Comparison of ENCODE assay signal across 14 mouse cellular contexts in the genomic region with DNA sequence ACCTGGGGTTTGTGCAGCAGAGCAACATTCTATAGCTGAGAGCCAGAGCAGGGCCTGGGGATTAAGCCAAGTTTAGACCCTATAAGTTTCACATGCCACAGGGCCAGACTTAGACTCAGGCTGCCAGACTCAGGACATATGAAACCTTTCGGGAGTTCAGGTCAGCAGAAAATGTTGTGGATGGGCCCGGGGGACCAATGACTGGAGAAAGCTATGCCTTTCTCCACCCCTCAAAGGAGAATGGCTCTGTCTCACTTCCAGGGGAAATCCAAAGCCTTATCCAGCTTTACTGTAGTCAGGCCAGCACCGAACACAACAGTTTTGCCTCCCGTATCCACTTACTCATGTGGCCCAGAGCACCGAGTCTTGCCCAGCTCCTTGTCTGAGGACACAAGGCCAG. TPM values are rescaled to one million over a fixed set of nuclear protein-coding genes. Genes with fewer than 3 reads are reported as not detected.
A peak's percentile ranks its signal among the peaks of the same experiment; 100 is the strongest.
DNase-seq lines count a peak whose midpoint lies in the region; ATAC-seq and TF ChIP-seq lines count a peak whose summit lies in the region.
"Had no signal": no experiment of that assay in that cellular context is flagged by ENCODE, and none has a peak within 500 bp of the region (broad histone marks: within the 10 kb centered on the region; RNA-seq: fewer than 3 reads in every experiment).

No protein-coding gene starts in this region.

- H3K27me3 ChIP-seq in heart, embryonic 10.5 days (ENCODE audit: insufficient read depth, poor library complexity, severe bottlenecking) = no peaks in the 10 kb centered on the region
- no peaks in the 10 kb centered on the region for H3K27me3 ChIP-seq in heart, embryonic 11.5 days (ENCODE audit: control insufficient read depth, insufficient read depth, low read length)
- H3K27me3 ChIP-seq in spleen, adult 2 months (ENCODE audit: control insufficient read depth, insufficient read depth, low read length) = no peaks in the 10 kb centered on the region
- no peaks in the 10 kb centered on the region for H3K27me3 ChIP-seq in heart, embryonic 14.5 days (ENCODE audit: control insufficient read depth, insufficient read depth, low read length)
- H3K27me3 ChIP-seq in stomach, postnatal 0 days (ENCODE audit: control insufficient read depth, insufficient read depth, low read length) = no peaks in the 10 kb centered on the region
- H3K27me3 ChIP-seq: hindbrain, embryonic 13.5 days had no signal

- H3K4me2 ChIP-seq in heart, embryonic 11.5 days = no peak overlapping the region
- H3K4me2 ChIP-seq in heart, embryonic 14.5 days (ENCODE audit: low read length) = no peak overlapping the region
- H3K4me2 ChIP-seq in stomach, postnatal 0 days (replicated peaks; ENCODE audit: low read depth) = no peak overlapping the region
- H3K4me2 ChIP-seq: hindbrain, embryonic 13.5 days had no signal

- H3K9ac ChIP-seq in heart, embryonic 11.5 days (ENCODE audit: low read depth, low read length) = no peak overlapping the region
- H3K9ac ChIP-seq in heart, embryonic 14.5 days (ENCODE audit: low read length) = peak overlapping the region; percentile 30; the same call in 1 of the 2 replicates
- no peak overlapping the region for H3K9ac ChIP-seq in stomach, postnatal 0 days (ENCODE audit: low read length)
- H3K9ac ChIP-seq: hindbrain, embryonic 13.5 days had no signal

- no peak for ATAC-seq in heart, embryonic 11.5 days (replicated peaks; ENCODE audit: insufficient number of reproducible peaks, low FRiP score, low TSS enrichment)
- no peak for ATAC-seq in heart, embryonic 14.5 days (ENCODE audit: insufficient number of reproducible peaks, insufficient read depth, low FRiP score, low read depth)
- ATAC-seq in stomach, postnatal 0 days (ENCODE audit: low FRiP score, low TSS enrichment) = no peak

- no peak for TF ChIP-seq CTCF in spleen, adult 2 months (IDR thresholded peaks at IDR 0.05; ENCODE audit: extremely low read depth, insufficient read depth, insufficient read length, insufficient replicate concordance)
- no peak for TF ChIP-seq CTCF in stomach, postnatal 0 days (IDR thresholded peaks at IDR 0.05; ENCODE audit: low read depth)

- H3K36me3 ChIP-seq in heart, embryonic 10.5 days = peaks cover 14% of the 10 kb centered on the region
- no peaks in the 10 kb centered on the region for H3K36me3 ChIP-seq in heart, embryonic 11.5 days (ENCODE audit: control insufficient read depth, insufficient read depth, low read length)
- no peaks in the 10 kb centered on the region for H3K36me3 ChIP-seq in spleen, adult 2 months (ENCODE audit: control insufficient read depth, insufficient read depth, low read length)
- H3K36me3 ChIP-seq in heart, embryonic 14.5 days (ENCODE audit: control insufficient read depth, insufficient read depth, low read length) = 0 out of 2 replicates have a peak, but pooled peaks cover 5% of the 10 kb centered on the region
- no peaks in the 10 kb centered on the region for H3K36me3 ChIP-seq in stomach, postnatal 0 days (ENCODE audit: control insufficient read depth, insufficient read depth, low read length)

- TF ChIP-seq EP300 in stomach, postnatal 0 days (optimal IDR thresholded peaks at IDR 0.05) = no peak

- no peak for TF ChIP-seq POLR2A in spleen, adult 2 months (IDR thresholded peaks at IDR 0.05; ENCODE audit: low read depth, low read length)

- 80% methylated on average over 5 of the region's 5 CpGs for WGBS in heart, embryonic 10.5 days
- WGBS in heart, embryonic 11.5 days (ENCODE audit: insufficient replicate concordance) = 74% methylated on average over 5 of the region's 5 CpGs
- 86% methylated on average over 5 of the region's 5 CpGs for WGBS in spleen, adult 2 months
- 70% methylated on average over 5 of the region's 5 CpGs for WGBS in heart, embryonic 14.5 days
- WGBS in stomach, postnatal 0 days = 60% methylated on average over 5 of the region's 5 CpGs

- H3K4me3 ChIP-seq in heart, embryonic 10.5 days = no peak overlapping the region
- no peak overlapping the region for H3K4me3 ChIP-seq in heart, embryonic 11.5 days (ENCODE audit: low read depth, low read length)
- H3K4me3 ChIP-seq in spleen, adult 2 months (ENCODE audit: extremely low read depth, insufficient read depth, insufficient read length) = no peak overlapping the region
- no peak overlapping the region for H3K4me3 ChIP-seq in heart, embryonic 14.5 days (ENCODE audit: control insufficient read depth in 1 of 2, insufficient read depth in 1 of 2, low read depth in 1 of 2, low read length in 2 of 2)
- H3K4me3 ChIP-seq in stomach, postnatal 0 days (ENCODE audit: low read depth, low read length) = no peak overlapping the region
- H3K4me3 ChIP-seq: forebrain, embryonic 10.5 days; hindbrain, embryonic 13.5 days had no signal

- H3K4me1 ChIP-seq in heart, embryonic 10.5 days = peaks cover 30% of the 10 kb centered on the region
- peaks cover 17% of the 10 kb centered on the region for H3K4me1 ChIP-seq in heart, embryonic 11.5 days (ENCODE audit: control insufficient read depth, insufficient read depth, low read length)
- no peaks in the 10 kb centered on the region for H3K4me1 ChIP-seq in spleen, adult 2 months (ENCODE audit: control insufficient read depth, insufficient read depth, insufficient read length)
- peaks cover 21 to 24% of the 10 kb centered on the region in 2 experiments for H3K4me1 ChIP-seq in heart, embryonic 14.5 days (ENCODE audit: control insufficient read depth in 2 of 2, insufficient read depth in 2 of 2, low read length in 2 of 2)
- peaks cover 3% of the 10 kb centered on the region; the same call in 1 of the 2 replicates for H3K4me1 ChIP-seq in stomach, postnatal 0 days (replicated peaks; ENCODE audit: control insufficient read depth, insufficient read depth)

- peak overlapping the region; percentile 71 for H3K27ac ChIP-seq in heart, embryonic 10.5 days
- no peak overlapping the region; the same call in 1 of the 2 replicates for H3K27ac ChIP-seq in heart, embryonic 11.5 days (ENCODE audit: low read depth, low read length)
- H3K27ac ChIP-seq in spleen, adult 2 months (ENCODE audit: insufficient read depth, low read length) = peak overlapping the region; percentile 65; the same call in 1 of the 2 replicates
- H3K27ac ChIP-seq in heart, embryonic 14.5 days (replicated peaks in 1 of 2; ENCODE audit: control insufficient read depth in 1 of 2, insufficient read depth in 1 of 2, low read depth in 2 of 2, low read length in 2 of 2) = peak overlapping the region; percentile 68 to 87
- H3K27ac ChIP-seq in stomach, postnatal 0 days (replicated peaks) = peak overlapping the region; percentile 77
- H3K27ac ChIP-seq: forebrain, embryonic 10.5 days; hindbrain, embryonic 13.5 days; kidney, postnatal 0 days; macrophage had no signal

- no peak for DNase-seq in heart, embryonic 10.5 days (ENCODE audit: low spot score)
- DNase-seq in spleen, adult 2 months (ENCODE audit: low read depth in 1 of 2, low spot score in 2 of 2) = no peak
- DNase-seq in spleen, postnatal 10 days (ENCODE audit: low spot score in 2 of 2) = no peak
- DNase-seq in stomach, postnatal 0 days (ENCODE audit: low spot score) = no peak
- DNase-seq in layer of hippocampus, adult 18-20 months (ENCODE audit: low spot score in 2 of 2) = no peak
- DNase-seq in ovary, adult 18-20 months (ENCODE audit: low spot score) = no peak
- DNase-seq: cerebellum, adult 9-10 months; retina, postnatal 1 day had no signal

- H3K9me3 ChIP-seq in heart, embryonic 10.5 days = no peaks in the 10 kb centered on the region
- H3K9me3 ChIP-seq in heart, embryonic 11.5 days (replicated peaks; ENCODE audit: control insufficient read depth, low read length) = no peaks in the 10 kb centered on the region
- no peaks in the 10 kb centered on the region for H3K9me3 ChIP-seq in heart, embryonic 14.5 days (ENCODE audit: control insufficient read depth, low read length)
- no peaks in the 10 kb centered on the region for H3K9me3 ChIP-seq in stomach, postnatal 0 days (ENCODE audit: control insufficient read depth, low read length)
- H3K9me3 ChIP-seq: hindbrain, embryonic 13.5 days had no signal

RNA-seq across cellular contexts. Expression of gene Synm, which starts 18.7 kb away (rescaled TPM):
- polyA plus RNA-seq in heart, embryonic 10.5 days (2016; fragmentation: Nextera tagmentation; extraction: Ambion mirVana) = 5.1 and 7.1 TPM in 2 replicates
- 3.4 and 5.9 TPM in 2 replicates for polyA plus RNA-seq in heart, embryonic 11.5 days (2014; fragmentation: Nextera tagmentation; extraction: Ambion mirVana)
- polyA plus RNA-seq in spleen, adult 2 months (2012; rRNA removed) = 1.3 and 1.6 TPM in 2 replicates
- polyA plus RNA-seq in heart, embryonic 14.5 days (2014; fragmentation: Nextera tagmentation; extraction: Ambion mirVana) = 2.3 and 2.5 TPM in 2 replicates
- 13.7 and 17.1 TPM in 2 replicates for polyA plus RNA-seq in stomach, postnatal 0 days (2015; fragmentation: Nextera tagmentation; extraction: Ambion mirVana)
- 10 to 100 TPM; 24.5 to 26.1 TPM for total RNA-seq in layer of hippocampus, adult 18-20 months (2021)
- polyA plus RNA-seq: macrophage had no signal
